Mouse (Mus musculus) liver, embryonic 15.5 days (tissue): ENCODE data around the gene Psmc5. TPM values are rescaled to one million over a fixed set of nuclear protein-coding genes. Genes with fewer than 3 reads are reported as not detected.

Experiments
- ATAC-seq: fragments of 200-750 bp; cut with Nextera tagmentation; 2 replicates; pipeline ENCODE4 v1.8.0; 2017; ENCODE audit warnings: moderate number of reproducible peaks, mild to moderate bottlenecking, moderate library complexity; ENCODE audit not compliant: insufficient read depth
- H3K27ac ChIP-seq: fragments of 300-500 bp; sonication (generic); replicated peaks from 2 replicates; pipeline ENCODE4 v1.5.1; 2015; ENCODE audit warnings: mild to moderate bottlenecking, inconsistent platforms
- H3K27me3 ChIP-seq: fragments of 300-500 bp; sonication (generic); 2 replicates; pipeline ENCODE4 v1.6.1; 2015; ENCODE audit warnings: mild to moderate bottlenecking, inconsistent platforms
- H3K36me3 ChIP-seq: fragments of 300-500 bp; sonication (generic); replicated peaks from 2 replicates; pipeline ENCODE4 v1.6.1; 2015; ENCODE audit warnings: moderate library complexity, mild to moderate bottlenecking, inconsistent platforms
- H3K4me1 ChIP-seq: fragments of 300-500 bp; sonication (generic); replicated peaks from 2 replicates; pipeline ENCODE4 v1.6.1; 2015; ENCODE audit warnings: inconsistent platforms
- H3K4me2 ChIP-seq: fragments of 300-500 bp; sonication (generic); 2 replicates; pipeline ENCODE4 v1.6.1; 2015; ENCODE audit warnings: moderate library complexity, mild to moderate bottlenecking, inconsistent platforms
- H3K4me3 ChIP-seq: fragments of 300-500 bp; sonication (generic); replicated peaks from 2 replicates; pipeline ENCODE4 v1.5.1; 2015; ENCODE audit warnings: mild to moderate bottlenecking, inconsistent platforms
- H3K9ac ChIP-seq: fragments of 300-500 bp; sonication (generic); 2 replicates; pipeline ENCODE4 v1.6.1; 2015; ENCODE audit warnings: moderate library complexity, mild to moderate bottlenecking, inconsistent platforms
- H3K9me3 ChIP-seq: fragments of 300-500 bp; sonication (generic); replicated peaks from 2 replicates; pipeline ENCODE4 v1.6.1; 2016; ENCODE audit warnings: inconsistent platforms
- WGBS: fragments of 180-500 bp; shearing (Covaris S2); methylation state at CpG from one replicate; pipeline ENCODE4 v1.1.7; 2015; ENCODE audit warnings: mixed read lengths; ENCODE audit not compliant: insufficient replicate concordance; 5-methylcytosine and 5-hydroxymethylcytosine counted together
- polyA plus RNA-seq: library from polyadenylated mRNA; unstranded; fragments of >200 nt; fragmentation: Nextera tagmentation; extraction: Ambion mirVana; gene quantifications from 2 replicates; pipeline ENCODE4 v1.2.1, GENCODE M21; 2015

Psmc5 gene
- polyA plus RNA-seq, 1 experiment from 2014 or later = 128 TPM

GRCm38 (mm10) chr11:106269060-106269431, 13.1 kb downstream of the Psmc5 start:
- H3K4me2 ChIP-seq = no peak overlapping the region
- H3K36me3 ChIP-seq = peaks cover 45% of the 10 kb centered on the region
- H3K27me3 ChIP-seq = no peaks in the 10 kb centered on the region
- ATAC-seq = no peak
- no peak overlapping the region for H3K27ac ChIP-seq
- H3K9ac ChIP-seq = 0 out of 2 replicates have a peak overlapping the region, but pooled peaks have one; percentile 1
- H3K4me1 ChIP-seq = peaks cover 52% of the 10 kb centered on the region
- H3K4me3 ChIP-seq = no peak overlapping the region
- H3K9me3 ChIP-seq = no peaks in the 10 kb centered on the region
- 32% methylated on average over 3 of the region's 3 CpGs for WGBS

GRCm38 (mm10) chr11:106271131-106271793, 15.3 kb downstream of the Psmc5 start:
- Histone ChIP-seq H3K9ac (peak overlapping the region; percentile 99), H3K27me3 (no peaks in the 10 kb centered on the region), H3K36me3 (peaks cover 22% of the 10 kb centered on the region), H3K4me2 (peak overlapping the region; percentile 92), H3K4me3 (peak overlapping the region; percentile 99), H3K9me3 (no peaks in the 10 kb centered on the region), H3K27ac (0 out of 2 replicates have a peak overlapping the region, but pooled peaks have one; percentile 93), H3K4me1 (peaks cover 60% of the 10 kb centered on the region)
- ATAC-seq = no peak
- WGBS = 36% methylated on average over 5 of the region's 5 CpGs

- Histone ChIP-seq H3K4me1 (peaks cover 66% of the 10 kb centered on the region), H3K27me3 (no peaks in the 10 kb centered on the region), H3K4me3 (peak overlapping the region; percentile 99), H3K4me2 (peak overlapping the region; percentile 92), H3K27ac (peak overlapping the region; percentile 93), H3K9me3 (no peaks in the 10 kb centered on the region), H3K9ac (peak overlapping the region; percentile 99), H3K36me3 (peaks cover 15% of the 10 kb centered on the region)
- 2% methylated on average over 41 of the region's 41 CpGs for WGBS
- ATAC-seq = peak; percentile 49
These were observed 16.1 kb downstream of the Psmc5 start for GRCm38 (mm10) chr11:106271794-106272643.

- Histone ChIP-seq H3K4me3 (peak within 1 kb of the TSS; percentile 99), H3K27me3 (no peaks in the 10 kb centered on the region), H3K27ac (peak within 1 kb of the TSS; percentile 93), H3K9ac (peak within 1 kb of the TSS; percentile 99), H3K9me3 (no peaks in the 10 kb centered on the region), H3K4me2 (peak within 1 kb of the TSS; percentile 92), H3K4me1 (peaks cover 58% of the 10 kb centered on the region), H3K36me3 (peaks cover 7% of the 10 kb centered on the region; the same call in 1 of the 2 replicates)
- WGBS = under 1% methylated on average over 69 of the region's 72 CpGs
- ATAC-seq = peak; percentile 93
These were observed 16.8 kb downstream of the Psmc5 start, which contains the start of gene Smarcd2 for GRCm38 (mm10) chr11:106272644-106273310. Gene Smarcd2, minus strand, starts transcription at chr11:106272972.

- peaks cover 54% of the 10 kb centered on the region for H3K4me1 ChIP-seq
- peak overlapping the region; percentile 92 for H3K4me2 ChIP-seq
- 6% methylated on average over 16 of the region's 16 CpGs for WGBS
- peak; percentile 8; the same call in 1 of the 2 replicates for ATAC-seq
- H3K9ac ChIP-seq = peak overlapping the region; percentile 67
- H3K4me3 ChIP-seq = peak overlapping the region; percentile 99
- no peaks in the 10 kb centered on the region; the same call in 1 of the 2 replicates for H3K27me3 ChIP-seq
- H3K9me3 ChIP-seq = no peaks in the 10 kb centered on the region
- H3K27ac ChIP-seq = peak overlapping the region; percentile 85
- H3K36me3 ChIP-seq = peaks cover 4% of the 10 kb centered on the region; the same call in 1 of the 2 replicates
These were observed 17.3 kb downstream of the Psmc5 start for GRCm38 (mm10) chr11:106273311-106273684.

GRCm38 (mm10) chr11:106273811-106274210, 17.9 kb downstream of the Psmc5 start:
- WGBS = 74% methylated on average over 6 of the region's 6 CpGs
- H3K4me3 ChIP-seq = peak overlapping the region; percentile 99
- H3K27me3 ChIP-seq = no peaks in the 10 kb centered on the region; the same call in 1 of the 2 replicates
- H3K36me3 ChIP-seq = no peaks in the 10 kb centered on the region
- H3K4me1 ChIP-seq = peaks cover 49% of the 10 kb centered on the region
- H3K4me2 ChIP-seq = peak overlapping the region; percentile 92
- H3K9me3 ChIP-seq = no peaks in the 10 kb centered on the region
- ATAC-seq = no peak
- H3K9ac ChIP-seq = no peak overlapping the region
- H3K27ac ChIP-seq = peak overlapping the region; percentile 85

GRCm38 (mm10) chr11:106274374-106274773, 18.4 kb downstream of the Psmc5 start:
- H3K4me2 ChIP-seq = no peak overlapping the region
- no peaks in the 10 kb centered on the region; the same call in 1 of the 2 replicates for H3K27me3 ChIP-seq
- WGBS = 65% methylated on average over 1 of the region's 1 CpGs
- ATAC-seq = no peak
- no peak overlapping the region for H3K4me3 ChIP-seq
- peaks cover 43% of the 10 kb centered on the region for H3K4me1 ChIP-seq
- peak overlapping the region; percentile 3; the same call in 1 of the 2 replicates for H3K27ac ChIP-seq
- no peak overlapping the region for H3K9ac ChIP-seq
- no peaks in the 10 kb centered on the region for H3K36me3 ChIP-seq
- no peaks in the 10 kb centered on the region for H3K9me3 ChIP-seq

- H3K9ac ChIP-seq = no peak overlapping the region
- H3K36me3 ChIP-seq = no peaks in the 10 kb centered on the region
- no peak overlapping the region for H3K4me2 ChIP-seq
- H3K27me3 ChIP-seq = no peaks in the 10 kb centered on the region; the same call in 1 of the 2 replicates
- no peak overlapping the region for H3K4me3 ChIP-seq
- peaks cover 40% of the 10 kb centered on the region for H3K4me1 ChIP-seq
- no peaks in the 10 kb centered on the region for H3K9me3 ChIP-seq
- H3K27ac ChIP-seq = no peak overlapping the region
- ATAC-seq = no peak
- 73% methylated on average over 7 of the region's 7 CpGs for WGBS
These were observed 19.0 kb downstream of the Psmc5 start for GRCm38 (mm10) chr11:106274971-106275411.

- Histone ChIP-seq H3K27ac (no peak within 1 kb of the TSS), H3K4me1 (peaks cover 26% of the 10 kb centered on the region), H3K4me3 (peak within 1 kb of the TSS; percentile 20; the same call in 1 of the 2 replicates), H3K9ac (no peak within 1 kb of the TSS), H3K27me3 (no peaks in the 10 kb centered on the region; the same call in 1 of the 2 replicates), H3K9me3 (no peaks in the 10 kb centered on the region), H3K36me3 (no peaks in the 10 kb centered on the region), H3K4me2 (peak within 1 kb of the TSS; percentile 58)
- no peak for ATAC-seq
- 3% methylated on average over 25 of the region's 25 CpGs for WGBS
These were observed 20.5 kb downstream of the Psmc5 start, which contains the start of gene Tcam1 for GRCm38 (mm10) chr11:106276454-106276853. Gene Tcam1, plus strand, starts transcription at chr11:106276672.

GRCm38 (mm10) chr11:106282452-106282851, 26.5 kb downstream of the Psmc5 start:
- H3K9ac ChIP-seq = no peak overlapping the region
- H3K36me3 ChIP-seq = no peaks in the 10 kb centered on the region
- no peak overlapping the region for H3K27ac ChIP-seq
- H3K4me2 ChIP-seq = no peak overlapping the region
- ATAC-seq = no peak
- no peaks in the 10 kb centered on the region for H3K4me1 ChIP-seq
- no peaks in the 10 kb centered on the region; the same call in 1 of the 2 replicates for H3K27me3 ChIP-seq
- no peaks in the 10 kb centered on the region for H3K9me3 ChIP-seq
- WGBS = 62% methylated on average over 6 of the region's 6 CpGs
- no peak overlapping the region for H3K4me3 ChIP-seq
